Mouse (Mus musculus): ENCODE results near the gene Mcm8. TPM values are rescaled to one million over a fixed set of nuclear protein-coding genes. Genes with fewer than 3 reads are reported as not detected.

Mcm8 gene
- total and polyA plus RNA-seq, 2 experiments from 2014 or later: 3.2 to 5.6 TPM

- TF ChIP-seq CTCF (IDR thresholded peaks at IDR 0.05; ENCODE audit: low read depth): no peak
- no peak for ATAC-seq
- DNase-seq (ENCODE audit: low spot score): no peak
- H3K36me3 ChIP-seq (ENCODE audit: insufficient read depth, low read length): peaks cover 5% of the 10 kb centered on the region; the same call in 1 of the 2 replicates
- H3K9ac ChIP-seq (replicated peaks; ENCODE audit: low read length): no peak overlapping the region
- no peak overlapping the region for H3K4me3 ChIP-seq (ENCODE audit: low read length)
- H3K4me2 ChIP-seq (ENCODE audit: low read depth, low read length): no peak overlapping the region
- no peak overlapping the region for H3K27ac ChIP-seq
- no peaks in the 10 kb centered on the region for H3K27me3 ChIP-seq (ENCODE audit: insufficient read depth, low read length)
- WGBS: 82% methylated on average over 4 of the region's 4 CpGs
- H3K4me1 ChIP-seq (ENCODE audit: insufficient read depth, low read length): no peaks in the 10 kb centered on the region
- H3K9me3 ChIP-seq (ENCODE audit: low read length): no peaks in the 10 kb centered on the region
Observed at GRCm38 (mm10) chr2:132870286-132870685, 54.3 kb downstream of the Mcm8 start.

- H3K27ac ChIP-seq: no peak overlapping the region
- no peaks in the 10 kb centered on the region for H3K4me1 ChIP-seq (ENCODE audit: insufficient read depth, low read length)
- H3K9me3 ChIP-seq (ENCODE audit: low read length): no peaks in the 10 kb centered on the region
- H3K9ac ChIP-seq (replicated peaks; ENCODE audit: low read length): no peak overlapping the region
- no peak overlapping the region for H3K4me2 ChIP-seq (ENCODE audit: low read depth, low read length)
- DNase-seq (ENCODE audit: low spot score) (no peak), ATAC-seq (no peak)
- TF ChIP-seq CTCF (IDR thresholded peaks at IDR 0.05; ENCODE audit: low read depth): no peak
- WGBS: 69% methylated on average over 3 of the region's 3 CpGs
- no peak overlapping the region for H3K4me3 ChIP-seq (ENCODE audit: low read length)
- H3K27me3 ChIP-seq (ENCODE audit: insufficient read depth, low read length): no peaks in the 10 kb centered on the region
- H3K36me3 ChIP-seq (ENCODE audit: insufficient read depth, low read length): no peaks in the 10 kb centered on the region; the same call in 1 of the 2 replicates
Observed at GRCm38 (mm10) chr2:132871663-132872062, 55.7 kb downstream of the Mcm8 start.

- no peak for DNase-seq (ENCODE audit: low spot score)
- H3K4me1 ChIP-seq (ENCODE audit: insufficient read depth, low read length): no peaks in the 10 kb centered on the region
- no peak overlapping the region for H3K4me3 ChIP-seq (ENCODE audit: low read length)
- H3K27ac ChIP-seq: no peak overlapping the region
- ATAC-seq: no peak
- H3K9me3 ChIP-seq (ENCODE audit: low read length): no peaks in the 10 kb centered on the region
- no peak overlapping the region for H3K4me2 ChIP-seq (ENCODE audit: low read depth, low read length)
- H3K36me3 ChIP-seq (ENCODE audit: insufficient read depth, low read length): no peaks in the 10 kb centered on the region
- TF ChIP-seq CTCF (IDR thresholded peaks at IDR 0.05; ENCODE audit: low read depth): no peak
- 65% methylated on average over 10 of the region's 10 CpGs for WGBS
- H3K9ac ChIP-seq (replicated peaks; ENCODE audit: low read length): no peak overlapping the region
- H3K27me3 ChIP-seq (ENCODE audit: insufficient read depth, low read length): no peaks in the 10 kb centered on the region
Observed at GRCm38 (mm10) chr2:132873657-132874326, 57.9 kb downstream of the Mcm8 start.

GRCm38 (mm10) chr2:132876991-132877390 lies 61.0 kb downstream of the Mcm8 start:
- WGBS: 62% methylated on average over 1 of the region's 1 CpGs
- Histone ChIP-seq H3K27ac (no peak overlapping the region), H3K9me3 (ENCODE audit: low read length) (no peaks in the 10 kb centered on the region), H3K36me3 (ENCODE audit: insufficient read depth, low read length) (no peaks in the 10 kb centered on the region), H3K4me3 (ENCODE audit: low read length) (no peak overlapping the region), H3K27me3 (ENCODE audit: insufficient read depth, low read length) (peaks cover 8% of the 10 kb centered on the region), H3K4me1 (ENCODE audit: insufficient read depth, low read length) (no peaks in the 10 kb centered on the region), H3K9ac (replicated peaks; ENCODE audit: low read length) (no peak overlapping the region), H3K4me2 (ENCODE audit: low read depth, low read length) (no peak overlapping the region)
- DNase-seq (ENCODE audit: low spot score) (no peak), ATAC-seq (no peak)
- TF ChIP-seq CTCF (IDR thresholded peaks at IDR 0.05; ENCODE audit: low read depth): no peak

GRCm38 (mm10) chr2:132879261-132880044 lies 63.5 kb downstream of the Mcm8 start:
- H3K4me3 ChIP-seq (ENCODE audit: low read length): peak overlapping the region; percentile 51
- DNase-seq (ENCODE audit: low spot score) (peak; percentile 76), ATAC-seq (peak; percentile 77)
- H3K36me3 ChIP-seq (ENCODE audit: insufficient read depth, low read length): no peaks in the 10 kb centered on the region
- H3K4me1 ChIP-seq (ENCODE audit: insufficient read depth, low read length): no peaks in the 10 kb centered on the region
- WGBS: under 1% methylated on average over 58 of the region's 58 CpGs
- peaks cover 8% of the 10 kb centered on the region for H3K27me3 ChIP-seq (ENCODE audit: insufficient read depth, low read length)
- H3K9me3 ChIP-seq (ENCODE audit: low read length): no peaks in the 10 kb centered on the region
- no peak for TF ChIP-seq CTCF (IDR thresholded peaks at IDR 0.05; ENCODE audit: low read depth)
- H3K9ac ChIP-seq (replicated peaks; ENCODE audit: low read length): peak overlapping the region; percentile 50
- H3K27ac ChIP-seq: no peak overlapping the region
- peak overlapping the region; percentile 81 for H3K4me2 ChIP-seq (ENCODE audit: low read depth, low read length)

- Histone ChIP-seq H3K27me3 (ENCODE audit: insufficient read depth, low read length) (peaks cover 8% of the 10 kb centered on the region), H3K27ac (no peak within 1 kb of the TSS), H3K9me3 (ENCODE audit: low read length) (no peaks in the 10 kb centered on the region), H3K9ac (replicated peaks; ENCODE audit: low read length) (peak within 1 kb of the TSS; percentile 50), H3K36me3 (ENCODE audit: insufficient read depth, low read length) (no peaks in the 10 kb centered on the region), H3K4me2 (ENCODE audit: low read depth, low read length) (peak within 1 kb of the TSS; percentile 81), H3K4me1 (ENCODE audit: insufficient read depth, low read length) (no peaks in the 10 kb centered on the region), H3K4me3 (ENCODE audit: low read length) (peak within 1 kb of the TSS; percentile 51)
- DNase-seq (ENCODE audit: low spot score) (no peak), ATAC-seq (no peak)
- WGBS: 19% methylated on average over 12 of the region's 12 CpGs
- TF ChIP-seq CTCF (IDR thresholded peaks at IDR 0.05; ENCODE audit: low read depth): no peak
Observed at GRCm38 (mm10) chr2:132880844-132881645, 65.1 kb downstream of the Mcm8 start, which contains the start of gene Lrrn4. Gene Lrrn4, minus strand, starts transcription at chr2:132880891.

Data from hindbrain, postnatal 0 days (tissue).